Mouse (Mus musculus) MEL (cell line): ENCODE measurements at regions not wholly inside any gene's neighbourhood (a gene's known extent, or its start where the extent isn't known, plus 50 kb on each side); places are given as distances from the start of the nearest gene placed in this dataset.

Experiments used
- CTCF ChIP-seq, 3 experiments: IDR thresholded peaks in 2 of 3; conservative IDR thresholded peaks in 1 of 3; 2 replicates each; pipeline ENCODE4 v1.5.1; 2011 to 2012; ENCODE audit warnings: low read length in 3 of 3, low read depth in 2 of 3, mild to moderate bottlenecking in 2 of 3, improper control_type of control experiment in 1 of 3, inconsistent platforms in 1 of 3, mixed read lengths in 1 of 3, moderate library complexity in 1 of 3; ENCODE audit not compliant: control insufficient read depth in 1 of 3, insufficient read depth in 1 of 3, poor library complexity in 1 of 3, severe bottlenecking in 1 of 3
- EP300 ChIP-seq, 2 experiments: IDR thresholded peaks; 2 replicates each; pipeline ENCODE4 v1.6.1; 2011; ENCODE audit warnings: improper control_type of control experiment in 2 of 2, low read length in 2 of 2, low read depth in 1 of 2, mild to moderate bottlenecking in 1 of 2
- MAZ ChIP-seq: IDR thresholded peaks from 2 replicates; pipeline ENCODE4 v1.6.1; 2012; ENCODE audit warnings: low read depth, mild to moderate bottlenecking, inconsistent platforms, low read length, improper control_type of control experiment
- MXI1 ChIP-seq: IDR thresholded peaks from 2 replicates; pipeline ENCODE4 v1.6.1; 2011; ENCODE audit warnings: mild to moderate bottlenecking, low read depth, low read length, improper control_type of control experiment
- POLR2A ChIP-seq, 2 experiments: IDR thresholded peaks; 2 replicates each; pipeline ENCODE4 v1.6.1; 2011 to 2012; ENCODE audit warnings: low read length in 2 of 2, mild to moderate bottlenecking in 2 of 2, control low read depth in 1 of 2, improper control_type of control experiment in 1 of 2, low read depth in 1 of 2, moderate library complexity in 1 of 2; ENCODE audit not compliant: control insufficient read depth in 1 of 2, insufficient read depth in 1 of 2, poor library complexity in 1 of 2
- TAL1 ChIP-seq: IDR thresholded peaks from 2 replicates; pipeline ENCODE4 v1.6.1; 2012; ENCODE audit warnings: mild to moderate bottlenecking, inconsistent platforms, low read length, moderate library complexity, mixed read lengths

- TF ChIP-seq CTCF (IDR thresholded peaks at IDR 0.05 in 2 of 3, conservative IDR thresholded peaks at IDR 0.05 in 1 of 3; ENCODE audit: control insufficient read depth in 1 of 3, insufficient read depth in 1 of 3, low read depth in 2 of 3, low read length in 3 of 3, poor library complexity in 1 of 3, severe bottlenecking in 1 of 3) = no peak
- TF ChIP-seq TAL1 = no peak
- no peak for TF ChIP-seq POLR2A (IDR thresholded peaks at IDR 0.05; ENCODE audit: control insufficient read depth in 1 of 2, insufficient read depth in 1 of 2, low read depth in 1 of 2, low read length in 2 of 2, poor library complexity in 1 of 2)
- no peak for TF ChIP-seq EP300 (IDR thresholded peaks at IDR 0.05; ENCODE audit: low read depth in 1 of 2, low read length in 2 of 2)
- TF ChIP-seq MAZ = no peak
- TF ChIP-seq MXI1 = no peak
Observed at GRCm38 (mm10) chr13:112236956-112237355, 51.3 kb upstream of the Ankrd55 start.
